Mouse (Mus musculus) spleen, adult 2 months (tissue): ENCODE results near the gene Glrx5. TPM values are rescaled to one million over a fixed set of nuclear protein-coding genes. Genes with fewer than 3 reads are reported as not detected.

Source experiments
- DNase-seq, 2 experiments: peaks; one replicate each; pipeline versions ENCODE4 v3.0.0 to v3.0.0-alpha.2; 2012 to 2021; ENCODE audit warnings: low spot score in 2 of 2, low read depth in 1 of 2
- H3K27ac ChIP-seq: fragments of 200-500 bp; 2 replicates; pipeline ENCODE4 v1.5.1; 2012; ENCODE audit warnings: low read length, inconsistent platforms; ENCODE audit not compliant: insufficient read depth
- H3K27me3 ChIP-seq: fragments of 200-500 bp; 2 replicates; pipeline ENCODE4 v1.6.1; 2012; ENCODE audit warnings: mild to moderate bottlenecking, moderate library complexity, low read length, inconsistent platforms; ENCODE audit not compliant: control insufficient read depth, insufficient read depth
- H3K36me3 ChIP-seq: fragments of 200-500 bp; 2 replicates; pipeline ENCODE4 v1.6.1; 2012; ENCODE audit warnings: mild to moderate bottlenecking, low read length, inconsistent platforms; ENCODE audit not compliant: control insufficient read depth, insufficient read depth
- H3K4me1 ChIP-seq: fragments of 200-500 bp; 2 replicates; pipeline ENCODE4 v1.6.1; 2011; ENCODE audit warnings: inconsistent platforms; ENCODE audit not compliant: control insufficient read depth, insufficient read depth, insufficient read length
- H3K4me3 ChIP-seq: fragments of 200-500 bp; 2 replicates; pipeline ENCODE4 v1.5.1; 2011; ENCODE audit warnings: mild to moderate bottlenecking, inconsistent platforms; ENCODE audit not compliant: insufficient read depth, insufficient read length; ENCODE audit errors: extremely low read depth
- CTCF ChIP-seq: fragments of 200-500 bp; IDR thresholded peaks from 2 replicates; pipeline ENCODE4 v1.5.1; 2011; ENCODE audit warnings: mild to moderate bottlenecking, inconsistent platforms; ENCODE audit not compliant: insufficient read depth, insufficient read length, insufficient replicate concordance; ENCODE audit errors: extremely low read depth
- POLR2A ChIP-seq: fragments of 200-500 bp; IDR thresholded peaks from 2 replicates; pipeline ENCODE4 v1.6.1; 2011; ENCODE audit warnings: low read depth, low read length, inconsistent platforms
- WGBS: fragments of 180-500 bp; shearing (Covaris S2); methylation state at CpG from one replicate; pipeline ENCODE4 v1.1.7; 2018; 5-methylcytosine and 5-hydroxymethylcytosine counted together
- polyA plus RNA-seq: library from polyadenylated mRNA; depleted of rRNA; stranded (reverse); fragments of >200 nt; gene quantifications from 2 replicates; pipeline ENCODE4 v1.2.3, GENCODE M21; 2012; rRNA removed

Glrx5 gene
- polyA plus RNA-seq, 1 experiment: 102 TPM

- H3K4me3 ChIP-seq: no peak overlapping the region
- TF ChIP-seq CTCF (no peak), POLR2A (no peak)
- no peaks in the 10 kb centered on the region for H3K4me1 ChIP-seq
Measured at GRCm38 (mm10) chr12:105085296-105085695, 52.8 kb downstream of the Glrx5 start.

GRCm38 (mm10) chr12:105086781-105087180 is 54.3 kb downstream of the Glrx5 start:
- H3K4me1 ChIP-seq: no peaks in the 10 kb centered on the region
- no peak for TF ChIP-seq POLR2A
- no peak for TF ChIP-seq CTCF
- H3K27me3 ChIP-seq: no peaks in the 10 kb centered on the region
- 85% methylated on average over 6 of the region's 6 CpGs for WGBS
- no peak for DNase-seq
- no peak overlapping the region for H3K4me3 ChIP-seq
- no peaks in the 10 kb centered on the region for H3K36me3 ChIP-seq
- no peak overlapping the region for H3K27ac ChIP-seq

More at GRCm38 (mm10) chr12:105085296-105085695, 52.8 kb downstream of the Glrx5 start:
- H3K27me3 ChIP-seq: no peaks in the 10 kb centered on the region
- 85% methylated on average over 12 of the region's 12 CpGs for WGBS
- no peaks in the 10 kb centered on the region for H3K36me3 ChIP-seq
- DNase-seq: no peak
- no peak overlapping the region for H3K27ac ChIP-seq

GRCm38 (mm10) chr12:105087353-105087752 is 54.9 kb downstream of the Glrx5 start:
- DNase-seq: no peak
- H3K4me1 ChIP-seq: no peaks in the 10 kb centered on the region
- H3K36me3 ChIP-seq: no peaks in the 10 kb centered on the region
- no peak overlapping the region for H3K27ac ChIP-seq
- 84% methylated on average over 3 of the region's 3 CpGs for WGBS
- H3K27me3 ChIP-seq: no peaks in the 10 kb centered on the region
- no peak for TF ChIP-seq CTCF
- no peak for TF ChIP-seq POLR2A
- H3K4me3 ChIP-seq: no peak overlapping the region

GRCm38 (mm10) chr12:105089231-105089630 is 56.7 kb downstream of the Glrx5 start:
- Histone ChIP-seq H3K27ac (no peak overlapping the region), H3K27me3 (no peaks in the 10 kb centered on the region), H3K4me3 (no peak overlapping the region), H3K36me3 (no peaks in the 10 kb centered on the region), H3K4me1 (no peaks in the 10 kb centered on the region)
- no peak for DNase-seq
- WGBS: 92% methylated on average over 5 of the region's 5 CpGs
- no peak for TF ChIP-seq CTCF
- no peak for TF ChIP-seq POLR2A

GRCm38 (mm10) chr12:105091604-105092003 is 59.1 kb downstream of the Glrx5 start:
- H3K27me3 ChIP-seq: no peaks in the 10 kb centered on the region
- no peak for TF ChIP-seq CTCF
- no peak for TF ChIP-seq POLR2A
- H3K4me3 ChIP-seq: no peak overlapping the region
- H3K27ac ChIP-seq: no peak overlapping the region
- H3K4me1 ChIP-seq: no peaks in the 10 kb centered on the region
- WGBS: 85% methylated on average over 6 of the region's 6 CpGs
- no peak for DNase-seq
- no peaks in the 10 kb centered on the region for H3K36me3 ChIP-seq

Other genes with a start within 250 kb of the Glrx5 start
- 0.13 and 0.41 TPM in 2 replicates for gene Clmn, start 167.6 kb upstream of the Glrx5 start, polyA plus RNA-seq
- gene Syne3, start 22.9 kb upstream of the Glrx5 start, polyA plus RNA-seq: 5.4 and 6.3 TPM in 2 replicates
- gene Tcl1b2, start 113.3 kb downstream of the Glrx5 start, polyA plus RNA-seq: not detected in 2 replicates
- not detected in 2 replicates for gene Tcl1b1, start 127.0 kb downstream of the Glrx5 start, polyA plus RNA-seq
- gene Tcl1b5, start 143.7 kb downstream of the Glrx5 start, polyA plus RNA-seq: not detected in 2 replicates
- gene Tcl1b3, start 158.4 kb downstream of the Glrx5 start, polyA plus RNA-seq: not detected in 2 replicates
- not detected in 2 replicates for gene Tcl1b4, start 169.3 kb downstream of the Glrx5 start, polyA plus RNA-seq
- gene Tcl1, start 190.1 kb downstream of the Glrx5 start, polyA plus RNA-seq: not detected in 2 replicates